Mouse (Mus musculus): Measurements from ENCODE around the gene Pigb.
A peak's percentile ranks its signal among the peaks of the same experiment; 100 is the strongest.
"Not testable (repeated sequence)": the region's sequence is repeated elsewhere in the genome, so short reads cannot be mapped to it uniquely, and the experiment has no call there.

Gene Pigb

DNA sequence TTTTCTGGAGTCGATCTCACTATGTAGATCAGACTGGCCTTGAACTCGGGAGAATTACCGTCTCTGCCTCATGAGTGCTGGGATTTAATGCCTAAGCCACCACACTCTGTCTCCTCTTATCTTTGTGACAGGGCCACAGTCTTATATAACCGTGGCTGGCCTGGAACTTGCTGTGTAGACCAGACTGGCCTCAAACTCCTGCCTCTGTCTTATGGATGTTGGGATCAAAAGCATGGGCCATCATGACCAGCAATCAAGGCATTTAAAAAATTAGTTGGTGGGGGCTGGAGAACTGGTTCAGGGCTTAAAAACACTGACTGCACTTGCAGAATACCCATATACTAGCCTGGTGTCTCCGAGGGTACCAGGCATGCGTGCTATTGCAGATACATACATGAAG is at the start of gene Pigb:
TSS of gene Pigb (minus strand) at position 299 of the 400 bp plus-strand sequence.
- peak; percentile 7 for DNase-seq (ENCODE audit: inconsistent ontology term)

DNA sequence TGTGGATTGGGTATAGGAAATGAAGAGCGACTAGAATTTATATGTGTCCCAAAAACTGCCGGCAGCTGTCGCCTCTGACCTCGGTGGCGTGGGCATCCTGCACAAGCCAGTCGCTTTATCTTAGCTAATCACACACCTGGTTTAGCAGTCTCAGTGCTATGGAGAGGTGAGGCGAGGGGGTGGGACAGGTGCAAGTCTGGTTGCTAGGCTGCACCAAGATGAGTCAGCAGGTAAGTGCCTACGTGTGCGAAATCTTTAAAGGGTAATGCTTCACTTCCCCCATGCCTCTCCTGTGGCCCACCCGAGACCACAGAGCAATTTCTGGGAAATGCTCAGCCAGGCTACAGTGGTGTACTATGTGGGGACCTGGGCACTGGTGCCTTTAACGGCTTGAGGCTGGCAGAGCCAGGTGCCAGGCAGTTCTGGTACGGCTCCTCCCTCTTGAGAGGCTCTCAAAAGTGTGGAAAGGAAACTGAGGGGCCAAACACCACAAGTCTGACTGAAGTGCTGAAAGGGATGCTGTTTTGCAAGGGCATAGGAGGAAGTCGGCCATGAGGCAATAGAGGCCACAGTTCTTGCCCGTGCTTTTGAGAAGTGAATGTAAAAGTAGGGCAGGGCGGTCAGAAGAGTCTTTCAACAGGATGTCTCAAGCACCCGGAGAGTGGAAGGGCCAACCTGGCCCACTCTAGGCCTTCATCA is 49.2 kb upstream of the Pigb start:
- no peak for DNase-seq (ENCODE audit: inconsistent ontology term)

- no peak for DNase-seq (ENCODE audit: inconsistent ontology term)
These were observed 47.4 kb upstream of the Pigb start for GRCm38 (mm10) chr9:73087581-73087980.

DNA sequence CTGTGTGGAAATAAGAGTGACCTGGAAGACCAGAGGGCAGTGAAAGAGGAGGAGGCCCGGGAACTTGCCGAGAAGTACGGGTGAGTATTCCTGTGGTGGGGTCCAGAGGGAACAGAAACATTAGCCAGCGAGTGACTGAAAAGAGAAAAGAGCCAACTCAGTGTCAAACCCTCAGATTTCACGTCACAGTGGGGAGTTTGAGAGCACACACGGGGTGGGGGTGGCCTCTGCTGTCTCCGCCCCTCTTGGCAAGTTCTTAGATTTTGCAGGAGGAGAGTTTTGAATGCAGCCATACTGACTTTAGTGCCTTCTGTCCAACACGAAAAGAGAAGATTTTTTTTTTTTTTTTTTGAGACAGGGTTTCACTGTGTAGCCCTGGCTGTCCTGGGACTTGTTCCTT is 46.9 kb upstream of the Pigb start:
- no peak for DNase-seq (ENCODE audit: inconsistent ontology term)

DNA sequence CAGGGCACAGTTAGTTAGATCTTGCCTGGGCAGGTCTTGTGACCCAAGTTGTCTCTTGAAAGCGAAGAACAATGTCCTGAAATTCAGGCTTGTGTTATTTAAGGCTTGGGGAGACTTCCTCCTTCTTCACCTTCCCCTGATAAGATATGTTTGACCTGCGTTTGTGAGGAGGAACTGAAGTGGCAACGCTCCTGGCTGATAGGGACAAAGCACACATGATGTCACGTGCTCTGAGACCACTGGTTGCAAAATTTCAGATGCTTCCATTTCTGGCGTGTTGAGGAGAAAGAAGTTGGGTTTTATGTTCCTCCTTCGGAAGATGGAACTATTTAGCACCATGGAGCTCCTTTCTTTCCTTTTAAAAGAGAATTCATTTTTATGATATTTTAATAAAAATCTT is 45.7 kb upstream of the Pigb start:
- no peak for DNase-seq (ENCODE audit: inconsistent ontology term)

DNA sequence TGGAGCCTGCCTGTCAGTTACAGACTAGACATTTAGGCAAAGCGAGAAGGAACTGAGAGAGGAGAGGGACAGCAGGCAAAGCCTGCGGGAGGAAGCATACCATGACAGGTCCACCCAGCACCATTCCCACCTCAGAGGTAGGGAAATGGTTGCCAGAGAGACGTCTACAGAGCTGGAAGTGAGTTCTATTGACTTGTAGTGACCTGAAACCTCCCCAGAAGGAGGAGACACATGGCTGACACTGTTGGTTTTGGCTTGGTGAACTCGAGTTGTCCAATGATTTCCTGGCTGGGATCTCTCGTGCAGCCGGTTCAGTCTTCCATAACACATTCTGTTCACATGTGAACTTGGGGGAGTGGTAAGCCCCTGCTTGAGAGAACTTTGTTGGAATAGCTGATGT is 43.8 kb upstream of the Pigb start:
- no peak for DNase-seq (ENCODE audit: inconsistent ontology term)

GRCm38 (mm10) chr9:73082291-73083000 is 42.3 kb upstream of the Pigb start:
- no peak for DNase-seq (ENCODE audit: inconsistent ontology term)

- DNase-seq (ENCODE audit: inconsistent ontology term), result no peak
These were observed 39.7 kb upstream of the Pigb start for GRCm38 (mm10) chr9:73079801-73080325.

- DNase-seq (ENCODE audit: inconsistent ontology term), result not testable (repeated sequence)
These were observed 39.2 kb upstream of the Pigb start for GRCm38 (mm10) chr9:73079349-73079748.

DNA sequence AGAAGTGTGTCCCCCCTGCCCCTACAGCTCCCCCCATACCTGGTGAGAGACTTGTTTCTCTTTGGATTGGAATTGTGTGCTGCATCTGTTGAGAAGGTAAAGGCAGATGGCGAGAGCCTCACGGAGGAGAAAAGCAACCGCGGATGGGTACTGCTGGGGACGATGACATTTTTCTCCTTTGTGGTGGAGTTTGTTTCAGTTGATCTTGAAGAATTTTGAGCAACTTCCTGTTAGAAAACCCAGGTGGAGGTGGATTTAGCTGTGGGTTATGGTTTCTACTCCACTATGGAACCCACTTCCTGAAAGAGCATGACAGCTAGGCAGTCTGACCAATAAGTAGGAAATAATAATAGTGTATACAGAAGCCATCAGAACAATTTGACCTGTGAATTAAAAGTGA is 33.0 kb upstream of the Pigb start:
- DNase-seq (ENCODE audit: inconsistent ontology term), result no peak

- no peak for DNase-seq (ENCODE audit: inconsistent ontology term)
These were observed 32.2 kb upstream of the Pigb start for GRCm38 (mm10) chr9:73072426-73072825.

GRCm38 (mm10) chr9:73070971-73071659 is 30.9 kb upstream of the Pigb start:
- no peak for DNase-seq (ENCODE audit: inconsistent ontology term)

DNA sequence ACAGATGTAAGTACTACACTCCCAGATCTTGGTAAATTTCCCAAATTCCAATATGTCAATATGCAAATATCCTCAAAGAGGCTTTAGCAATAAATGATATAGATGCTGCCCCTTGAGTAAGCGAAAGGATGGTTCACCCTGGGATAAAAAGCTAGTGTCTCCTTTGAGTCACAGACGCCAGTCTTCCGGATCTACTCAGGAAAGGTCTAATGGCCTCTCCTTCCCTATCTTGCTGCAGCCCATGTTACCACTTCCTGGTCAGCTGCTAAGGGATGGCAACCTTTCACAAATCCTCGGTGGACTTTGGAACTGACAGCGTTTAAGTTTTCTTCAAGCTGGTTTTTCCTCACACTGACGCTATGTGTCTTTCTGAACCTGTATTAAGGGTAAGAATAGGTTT is 28.5 kb upstream of the Pigb start:
- DNase-seq (ENCODE audit: inconsistent ontology term), result no peak

DNA sequence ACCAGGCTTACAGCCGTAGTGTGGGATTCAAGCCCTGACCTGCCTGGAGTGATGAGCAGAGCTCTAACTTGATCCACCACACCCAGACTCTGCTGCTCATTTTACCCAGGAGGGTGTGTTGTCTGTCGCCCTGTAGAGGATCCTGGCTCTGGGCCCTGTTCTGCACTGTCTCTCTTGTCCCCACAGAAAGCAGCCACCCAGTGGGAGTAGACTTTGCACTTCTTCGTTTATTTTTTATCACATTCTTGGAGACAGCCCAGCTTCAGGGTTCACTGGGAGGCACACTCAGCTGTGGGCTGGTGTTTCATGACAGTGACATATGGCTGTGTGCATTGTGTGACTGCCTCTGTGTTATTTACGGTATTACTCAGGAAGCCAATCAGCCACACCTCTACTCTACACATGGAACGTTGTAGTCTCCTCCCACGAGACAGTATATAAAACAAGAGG is 28.1 kb upstream of the Pigb start:
- no peak for DNase-seq (ENCODE audit: inconsistent ontology term)

DNA sequence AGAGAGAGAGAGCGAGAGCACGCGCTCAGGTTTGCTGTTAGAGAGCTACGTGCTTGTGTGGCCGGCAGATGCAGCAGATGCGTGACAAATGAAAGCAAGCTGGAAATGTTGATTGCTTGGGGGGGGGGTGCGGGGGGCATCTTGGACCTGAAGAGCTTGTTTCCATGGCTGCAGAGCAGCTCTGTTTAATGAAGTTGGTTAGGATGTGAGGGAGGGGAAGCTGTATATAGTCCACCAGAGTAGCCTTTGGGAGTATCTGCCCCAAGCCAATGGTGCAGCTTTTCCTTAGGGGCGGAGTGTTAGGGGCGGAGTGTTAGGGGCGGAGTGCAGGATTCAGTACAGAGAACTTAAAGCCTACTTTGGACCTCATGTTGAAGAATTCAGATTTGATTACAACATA is 26.9 kb upstream of the Pigb start:
- no peak for DNase-seq (ENCODE audit: inconsistent ontology term)

- DNase-seq (ENCODE audit: inconsistent ontology term), result no peak
These were observed 23.6 kb upstream of the Pigb start for GRCm38 (mm10) chr9:73063621-73064290.

- no peak for DNase-seq (ENCODE audit: inconsistent ontology term)
These were observed 19.0 kb upstream of the Pigb start for GRCm38 (mm10) chr9:73059224-73059623.

- DNase-seq (ENCODE audit: inconsistent ontology term), result no peak
These were observed 15.3 kb upstream of the Pigb start for GRCm38 (mm10) chr9:73055441-73055911.

GRCm38 (mm10) chr9:73050606-73051005 is 10.4 kb upstream of the Pigb start:
- no peak for DNase-seq (ENCODE audit: inconsistent ontology term)

DNA sequence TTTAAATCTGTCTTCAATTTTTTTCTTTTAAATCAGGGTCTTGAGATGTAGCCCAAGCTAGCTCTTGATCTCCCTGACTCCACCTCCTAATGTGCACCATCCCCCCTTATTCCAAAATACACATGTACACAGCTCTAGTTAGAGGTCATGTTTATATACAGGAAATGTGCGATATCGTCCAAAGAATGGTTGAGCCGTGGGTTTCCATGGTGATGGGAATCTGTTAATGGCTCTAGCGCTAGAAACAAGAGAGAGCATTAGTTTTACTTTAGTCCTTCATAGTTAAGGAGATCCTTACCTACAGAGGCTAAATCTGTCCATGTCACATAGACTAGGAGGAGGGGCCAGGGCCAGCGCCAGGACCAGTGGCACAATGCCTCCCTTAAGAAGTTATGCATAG is 9.7 kb upstream of the Pigb start:
- DNase-seq (ENCODE audit: inconsistent ontology term), result no peak

- DNase-seq (ENCODE audit: inconsistent ontology term), result no peak
These were observed 8.7 kb upstream of the Pigb start for GRCm38 (mm10) chr9:73048927-73049326.

GRCm38 (mm10) chr9:73047906-73048305 is 7.7 kb upstream of the Pigb start:
- DNase-seq (ENCODE audit: inconsistent ontology term), result no peak

Data from Muller cell, postnatal 12 days (primary cell).